Mouse (Mus musculus) CH12.LX (cell line): ENCODE data around the gene Tnfsf8. TPM values are rescaled to one million over a fixed set of nuclear protein-coding genes. Genes with fewer than 3 reads are reported as not detected.

ENCODE experiments used
- DNase-seq: peaks from one replicate; pipeline ENCODE4 v3.0.0-alpha.2; 2013; ENCODE audit errors: extremely low read depth
- H3K27ac ChIP-seq: 2 replicates; pipeline ENCODE4 v1.5.1; 2012; ENCODE audit warnings: low read depth, mild to moderate bottlenecking, control low read depth, moderate library complexity; ENCODE audit not compliant: insufficient read depth
- H3K27me3 ChIP-seq: replicated peaks from 2 replicates; pipeline ENCODE3; 2012; ENCODE audit warnings: inconsistent platforms
- H3K36me3 ChIP-seq, 2 experiments: replicated peaks in 1 of 2; 2 replicates each; pipeline versions ENCODE3 to v1.6.1; 2012; ENCODE audit warnings: inconsistent platforms in 1 of 2, low read length in 1 of 2, mild to moderate bottlenecking in 1 of 2, mixed read lengths in 1 of 2, moderate library complexity in 1 of 2; ENCODE audit not compliant: control insufficient read depth in 1 of 2, insufficient read depth in 1 of 2
- H3K4me1 ChIP-seq, 2 experiments: 2 replicates each; pipeline ENCODE4 v1.6.1; 2012; ENCODE audit warnings: inconsistent platforms in 1 of 2, moderate library complexity in 1 of 2; ENCODE audit not compliant: insufficient read depth in 2 of 2, control insufficient read depth in 1 of 2
- H3K4me2 ChIP-seq: 2 replicates; pipeline ENCODE4 v1.6.1; 2012; ENCODE audit warnings: low read depth, mild to moderate bottlenecking, control low read depth; ENCODE audit not compliant: poor library complexity, insufficient read depth, severe bottlenecking
- H3K4me3 ChIP-seq, 3 experiments: fragments of 150-350 bp in 1 of 3; sonication (generic) in 1 of 3; replicated peaks in 1 of 3; 2 replicates each; pipeline versions ENCODE3 to v1.5.1; 2011 to 2012; ENCODE audit warnings: low read depth in 2 of 3, low read length in 2 of 3, mild to moderate bottlenecking in 2 of 3, moderate library complexity in 2 of 3, control low read depth in 1 of 3, improper control_type of control experiment in 1 of 3, inconsistent platforms in 1 of 3, mixed read lengths in 1 of 3; ENCODE audit not compliant: poor library complexity in 1 of 3
- H3K79me2 ChIP-seq: replicated peaks from 2 replicates; pipeline ENCODE4 v1.6.1; 2012; ENCODE audit warnings: mild to moderate bottlenecking, moderate library complexity; ENCODE audit not compliant: control insufficient read depth, poor library complexity, insufficient read depth, severe bottlenecking; ENCODE audit errors: extremely low read depth
- H3K9ac ChIP-seq: 2 replicates; pipeline ENCODE4 v1.6.1; 2012; ENCODE audit warnings: low read depth, mild to moderate bottlenecking, control low read depth, moderate library complexity; ENCODE audit not compliant: insufficient read depth
- H3K9me3 ChIP-seq: replicated peaks from 2 replicates; pipeline ENCODE3; 2012; ENCODE audit warnings: low read length, inconsistent platforms, mixed read lengths
- BHLHE40 ChIP-seq: IDR thresholded peaks from 2 replicates; pipeline ENCODE4 v1.6.1; 2011; ENCODE audit warnings: mild to moderate bottlenecking, low read depth, low read length, improper control_type of control experiment
- CHD1 ChIP-seq: IDR thresholded peaks from 2 replicates; pipeline ENCODE4 v1.6.1; 2012; ENCODE audit warnings: low read depth, low read length, improper control_type of control experiment, inconsistent platforms
- CHD2 ChIP-seq: IDR thresholded peaks from 2 replicates; pipeline ENCODE4 v1.6.1; 2011; ENCODE audit warnings: low read length, improper control_type of control experiment
- ELF1 ChIP-seq: IDR thresholded peaks from 2 replicates; pipeline ENCODE4 v1.6.1; 2014; ENCODE audit warnings: low read depth, mild to moderate bottlenecking, inconsistent platforms, low read length, improper control_type of control experiment
- EP300 ChIP-seq: IDR thresholded peaks from 2 replicates; pipeline ENCODE4 v1.6.1; 2011; ENCODE audit warnings: low read length, improper control_type of control experiment
- ETS1 ChIP-seq: conservative IDR thresholded peaks from 2 replicates; pipeline ENCODE4 v1.6.1; 2012; ENCODE audit warnings: low read depth, mild to moderate bottlenecking, inconsistent platforms, low read length, improper control_type of control experiment, moderate library complexity
- HCFC1 ChIP-seq: IDR thresholded peaks from 2 replicates; pipeline ENCODE4 v1.6.1; 2012; ENCODE audit warnings: low read depth, mild to moderate bottlenecking, inconsistent platforms, low read length, improper control_type of control experiment
- IRF4 ChIP-seq: IDR thresholded peaks from 2 replicates; pipeline ENCODE4 v1.6.1; 2014; ENCODE audit warnings: low read depth, mild to moderate bottlenecking, inconsistent platforms, low read length, improper control_type of control experiment
- JUN ChIP-seq: IDR thresholded peaks from 2 replicates; pipeline ENCODE4 v1.6.1; 2011; ENCODE audit warnings: low read depth, mild to moderate bottlenecking, low read length, improper control_type of control experiment, moderate library complexity; ENCODE audit not compliant: insufficient read depth
- JUND ChIP-seq: conservative IDR thresholded peaks from 2 replicates; pipeline ENCODE4 v1.6.1; 2011; ENCODE audit warnings: low read depth, low read length, improper control_type of control experiment
- MAFK ChIP-seq: IDR thresholded peaks from 2 replicates; pipeline ENCODE4 v1.6.1; 2011; ENCODE audit warnings: low read length, improper control_type of control experiment; ENCODE audit not compliant: insufficient replicate concordance
- MAX ChIP-seq: IDR thresholded peaks from 2 replicates; pipeline ENCODE4 v1.6.1; 2011; ENCODE audit warnings: low read length, improper control_type of control experiment
- MAZ ChIP-seq: IDR thresholded peaks from 2 replicates; pipeline ENCODE4 v1.6.1; 2012; ENCODE audit warnings: low read depth, mild to moderate bottlenecking, inconsistent platforms, low read length, improper control_type of control experiment, moderate library complexity
- MEF2A ChIP-seq: IDR thresholded peaks from 2 replicates; pipeline ENCODE4 v1.6.1; 2014; ENCODE audit warnings: low read depth, mild to moderate bottlenecking, inconsistent platforms, low read length, improper control_type of control experiment, borderline replicate concordance
- MXI1 ChIP-seq: IDR thresholded peaks from 2 replicates; pipeline ENCODE4 v1.6.1; 2011; ENCODE audit warnings: mild to moderate bottlenecking, low read depth, low read length, improper control_type of control experiment
- NELFE ChIP-seq: IDR thresholded peaks from 2 replicates; pipeline ENCODE4 v1.6.1; 2011; ENCODE audit warnings: low read depth, low read length, improper control_type of control experiment
- NRF1 ChIP-seq: IDR thresholded peaks from 2 replicates; pipeline ENCODE4 v1.6.1; 2014; ENCODE audit warnings: low read depth, mild to moderate bottlenecking, inconsistent platforms, low read length, improper control_type of control experiment, moderate library complexity
- RAD21 ChIP-seq: IDR thresholded peaks from 2 replicates; pipeline ENCODE4 v1.6.1; 2011; ENCODE audit warnings: low read depth, mild to moderate bottlenecking, low read length, improper control_type of control experiment, moderate library complexity
- RCOR1 ChIP-seq: conservative IDR thresholded peaks from 2 replicates; pipeline ENCODE4 v1.6.1; 2012; ENCODE audit warnings: low read depth, mild to moderate bottlenecking, inconsistent platforms, low read length, improper control_type of control experiment
- SIN3A ChIP-seq: IDR thresholded peaks from 2 replicates; pipeline ENCODE4 v1.6.1; 2012; ENCODE audit warnings: low read length, improper control_type of control experiment, inconsistent platforms
- SMC3 ChIP-seq: IDR thresholded peaks from 2 replicates; pipeline ENCODE4 v1.6.1; 2011; ENCODE audit warnings: low read depth, low read length, improper control_type of control experiment
- TCF12 ChIP-seq: IDR thresholded peaks from 2 replicates; pipeline ENCODE4 v1.6.1; 2014; ENCODE audit warnings: low read depth, mild to moderate bottlenecking, inconsistent platforms, low read length, improper control_type of control experiment
- UBTF ChIP-seq: IDR thresholded peaks from 2 replicates; pipeline ENCODE4 v1.6.1; 2012; ENCODE audit warnings: low read depth, mild to moderate bottlenecking, inconsistent platforms, low read length, improper control_type of control experiment, moderate library complexity
- USF2 ChIP-seq: conservative IDR thresholded peaks from 2 replicates; pipeline ENCODE4 v1.6.1; 2011; ENCODE audit warnings: low read depth, low read length, improper control_type of control experiment
- ZC3H11A ChIP-seq: IDR thresholded peaks from 2 replicates; pipeline ENCODE4 v1.6.1; 2012; ENCODE audit warnings: low read depth, mild to moderate bottlenecking, inconsistent platforms, low read length, improper control_type of control experiment
- ZKSCAN1 ChIP-seq: IDR thresholded peaks from 2 replicates; pipeline ENCODE4 v1.6.1; 2012; ENCODE audit warnings: low read depth, inconsistent platforms, low read length, improper control_type of control experiment, borderline replicate concordance
- ZMIZ1 ChIP-seq: IDR thresholded peaks from 2 replicates; pipeline ENCODE4 v1.6.1; 2012; ENCODE audit warnings: low read depth, mild to moderate bottlenecking, inconsistent platforms, low read length, improper control_type of control experiment
- ZNF384 ChIP-seq: IDR thresholded peaks from 2 replicates; pipeline ENCODE4 v1.6.1; 2012; ENCODE audit warnings: low read depth, low read length, improper control_type of control experiment, inconsistent platforms
- dilution Hi-C: fragments of 300-500 bp; cut with MboI; formaldehyde crosslinking; loops from 2 replicates; pipeline ENCODE4 v1.14.3; 2020; ENCODE audit warnings: low sequenced_read_pairs; ENCODE audit not compliant: extremely low pct_unique_long_range_greater_than_20kb, extremely low pct_ligation_motif_present
- in situ Hi-C: fragments of 300-500 bp; cut with MboI; formaldehyde crosslinking; loops from 3 replicates; pipeline ENCODE4 v1.14.3; 2019; ENCODE audit warnings: low sequenced_read_pairs, low pct_ligation_motif_present, low pct_unique_long_range_greater_than_20kb, mixed read lengths
- polyA plus RNA-seq: library from polyadenylated mRNA; unstranded; fragments of >175 nt; gene quantifications from 2 replicates; pipeline ENCODE4 v1.2.1, GENCODE M21; 2012; ENCODE audit warnings: low read depth; ENCODE audit not compliant: insufficient read length
- total RNA-seq, 2 experiments: library from RNA; depleted of rRNA; stranded (reverse); fragments of 300-350 nt in 1 of 2; fragments of >200 nt in 1 of 2; gene quantifications; 2 replicates each; pipeline ENCODE4 v1.2.3; 2012 to 2014

The Tnfsf8 gene
- total and polyA plus RNA-seq, 3 experiments = 19.4 to 67.9 (median 22.8) TPM

- H3K4me3 ChIP-seq = peak overlapping the region in 1 of 3 experiments; percentile 40
- TF ChIP-seq EP300 (peak; percentile 86), CHD1 (peak; percentile 87; the same call in 1 of the 2 replicates), UBTF (no peak), JUN (peak; percentile 96), JUND (peak; percentile 91), ZKSCAN1 (no peak), ZNF384 (peak; percentile 19; the same call in 1 of the 2 replicates), SIN3A (peak; percentile 94), ZMIZ1 (peak; percentile 64; the same call in 1 of the 2 replicates), IRF4 (peak; percentile 85), TCF12 (peak; percentile 89), NELFE (no peak), CHD2 (0 out of 2 replicates have a peak, but pooled peaks have one; percentile 48), NRF1 (no peak), MAFK (peak; percentile 40; the same call in 1 of the 2 replicates), USF2 (no peak), BHLHE40 (peak; percentile 69), HCFC1 (peak; percentile 30; the same call in 1 of the 2 replicates), MXI1 (peak; percentile 86; the same call in 1 of the 2 replicates), SMC3 (peak; percentile 19; the same call in 1 of the 2 replicates), MAZ (peak; percentile 90), ELF1 (peak; percentile 54; the same call in 1 of the 2 replicates), MAX (0 out of 2 replicates have a peak, but pooled peaks have one; percentile 28), RAD21 (no peak; the same call in none of the 2 replicates), RCOR1 (peak; percentile 79; the same call in 1 of the 2 replicates), ETS1 (peak; percentile 99), ZC3H11A (no peak; the same call in 1 of the 2 replicates), MEF2A (peak; percentile 86)
- H3K4me2 ChIP-seq = peak overlapping the region; percentile 77
- H3K27me3 ChIP-seq = no peaks in the 10 kb centered on the region
- peaks cover 28 to 73% of the 10 kb centered on the region in 2 experiments for H3K4me1 ChIP-seq
- in situ Hi-C loops (no loop called here), dilution Hi-C loops (no loop called here)
- peak overlapping the region; percentile 77 for H3K27ac ChIP-seq
- H3K36me3 ChIP-seq = peaks cover 41 to 67% of the 10 kb centered on the region in 2 experiments
- H3K79me2 ChIP-seq = peaks cover 93% of the 10 kb centered on the region
- peak overlapping the region; percentile 97; the same call in 1 of the 2 replicates for H3K9ac ChIP-seq
- peak; percentile 74 for DNase-seq
- H3K9me3 ChIP-seq = no peaks in the 10 kb centered on the region
Measured at GRCm38 (mm10) chr4:63853782-63854386, 7.3 kb downstream of the Tnfsf8 start.
